Mouse (Mus musculus): ENCODE results near the gene Dmrta2. TPM values are rescaled to one million over a fixed set of nuclear protein-coding genes. Genes with fewer than 3 reads are reported as not detected.

Dmrta2 gene
- polyA plus RNA-seq, 1 experiment = 4.9 TPM

DNA sequence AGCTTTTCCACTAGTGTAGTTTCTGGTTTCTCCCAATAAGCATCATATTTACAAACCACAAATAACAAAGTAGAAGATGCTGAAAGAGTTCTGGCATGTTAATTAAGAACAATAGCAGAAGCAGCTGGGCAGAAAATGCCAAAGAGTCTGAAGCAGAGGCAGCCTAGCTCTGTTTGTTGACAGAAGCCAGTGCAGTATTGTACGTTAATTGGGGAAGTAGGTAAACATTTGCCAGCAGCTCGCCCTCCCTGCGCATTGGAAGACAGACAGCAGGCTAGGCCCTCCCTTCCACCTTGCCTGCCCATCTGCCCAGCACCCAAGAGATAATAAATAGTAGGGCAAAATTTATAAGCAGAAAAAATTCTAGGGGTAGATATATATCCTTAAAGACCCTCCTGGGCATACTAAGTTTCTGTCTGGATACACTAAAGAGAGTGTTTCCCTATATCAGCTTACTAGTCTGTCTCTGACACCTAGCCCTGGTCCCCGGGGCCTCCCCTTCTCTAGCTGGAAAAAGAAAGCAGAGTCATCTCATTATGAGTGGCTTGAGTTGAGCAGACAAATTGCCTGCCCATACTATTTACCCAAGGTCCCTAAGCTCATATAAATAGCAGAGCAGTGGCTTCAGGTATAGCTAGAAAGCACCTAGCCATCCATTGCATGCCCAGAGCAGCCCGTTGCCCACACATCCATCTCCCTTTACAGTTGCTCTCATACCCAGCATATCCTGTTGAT is 17.5 kb upstream of the Dmrta2 start:
- no peak overlapping the region for H3ac ChIP-seq (ENCODE audit: control insufficient read depth, insufficient read length)
- H3K4me3 ChIP-seq = no peak overlapping the region
- no peak for TF ChIP-seq USF1 (IDR thresholded peaks at IDR 0.05; ENCODE audit: low read depth)
- no peak for TF ChIP-seq MYOG (IDR thresholded peaks at IDR 0.05; ENCODE audit: control insufficient read depth in 1 of 3, insufficient read depth in 1 of 3, insufficient read length in 2 of 3, low read depth in 2 of 3)
- TF ChIP-seq CEBPB (IDR thresholded peaks at IDR 0.05; ENCODE audit: insufficient read depth, poor library complexity, severe bottlenecking) = no peak
- no peak for TF ChIP-seq E2F4 (IDR thresholded peaks at IDR 0.05; ENCODE audit: insufficient read depth)
- TF ChIP-seq TCF3 (IDR thresholded peaks at IDR 0.05; ENCODE audit: insufficient read length, low read depth) = no peak
- TF ChIP-seq MAX (IDR thresholded peaks at IDR 0.05; ENCODE audit: low read depth) = no peak
- TF ChIP-seq SRF (IDR thresholded peaks at IDR 0.05; ENCODE audit: control insufficient read depth, insufficient read length, low read depth) = no peak
- TF ChIP-seq POLR2A (IDR thresholded peaks at IDR 0.05; ENCODE audit: insufficient read length, low read depth) = no peak
- TF ChIP-seq REST (IDR thresholded peaks at IDR 0.05; ENCODE audit: insufficient read depth, insufficient read length) = no peak
- TF ChIP-seq MYOD1 (IDR thresholded peaks at IDR 0.05; ENCODE audit: control insufficient read depth in 1 of 3, insufficient read length in 2 of 3, low read depth in 2 of 3) = no peak
- TF ChIP-seq POLR2AphosphoS2 (IDR thresholded peaks at IDR 0.05; ENCODE audit: insufficient read length, low read depth) = no peak
- TF ChIP-seq TCF12 (IDR thresholded peaks at IDR 0.05; ENCODE audit: insufficient read depth, poor library complexity, severe bottlenecking) = no peak
- no peaks in the 10 kb centered on the region for H3K79me2 ChIP-seq (ENCODE audit: control insufficient read depth, insufficient read depth)
- H3K36me3 ChIP-seq (ENCODE audit: control insufficient read depth, insufficient read depth) = no peaks in the 10 kb centered on the region
- no peaks in the 10 kb centered on the region for H3K27me3 ChIP-seq (ENCODE audit: control insufficient read depth, insufficient read depth, insufficient read length)
- no peak overlapping the region for H3K4me2 ChIP-seq (ENCODE audit: low read depth)

DNA sequence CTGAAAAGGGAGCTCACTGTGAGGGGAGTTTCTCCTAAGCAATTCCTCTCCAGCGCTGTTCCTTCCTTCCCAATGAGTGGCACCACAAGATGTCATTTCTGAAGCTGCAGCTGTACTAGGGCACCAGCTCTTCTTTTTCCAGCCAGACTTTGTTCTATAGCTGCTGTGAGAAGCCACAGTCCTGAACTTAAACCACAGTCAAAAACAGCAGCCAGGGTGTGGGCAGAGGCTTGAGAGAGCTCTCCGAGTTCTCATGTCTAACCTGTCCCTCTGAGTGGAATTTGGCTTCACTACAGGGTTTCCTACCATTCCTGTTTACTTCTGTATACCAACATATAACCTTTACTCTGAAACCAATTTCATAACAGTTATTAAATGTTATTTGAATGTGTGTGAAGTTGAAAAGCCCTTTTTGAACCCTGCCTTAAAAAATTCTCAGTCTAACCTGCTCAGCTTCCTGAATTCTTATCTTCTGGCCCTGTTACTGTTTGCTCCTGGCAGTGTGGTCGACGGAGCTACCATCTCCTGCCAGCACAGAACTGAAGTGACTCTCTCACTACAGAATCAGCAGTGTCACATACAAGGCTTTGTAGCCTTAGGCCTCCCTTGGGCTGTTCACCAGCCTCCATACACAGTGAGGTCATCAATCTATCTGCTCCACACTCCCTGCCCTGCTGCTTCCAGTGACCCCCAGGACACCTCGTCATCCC is 14.1 kb upstream of the Dmrta2 start:
- Histone ChIP-seq H3K4me2 (ENCODE audit: low read depth) (no peak overlapping the region), H3ac (ENCODE audit: control insufficient read depth, insufficient read length) (no peak overlapping the region), H3K27me3 (ENCODE audit: control insufficient read depth, insufficient read depth, insufficient read length) (no peaks in the 10 kb centered on the region), H3K36me3 (ENCODE audit: control insufficient read depth, insufficient read depth) (no peaks in the 10 kb centered on the region), H3K79me2 (ENCODE audit: control insufficient read depth, insufficient read depth) (no peaks in the 10 kb centered on the region), H3K4me3 (no peak overlapping the region)
- TF ChIP-seq E2F4 (IDR thresholded peaks at IDR 0.05; ENCODE audit: insufficient read depth) (no peak), MYOG (IDR thresholded peaks at IDR 0.05; ENCODE audit: control insufficient read depth in 1 of 3, insufficient read depth in 1 of 3, insufficient read length in 2 of 3, low read depth in 2 of 3) (no peak), MAX (IDR thresholded peaks at IDR 0.05; ENCODE audit: low read depth) (no peak), USF1 (IDR thresholded peaks at IDR 0.05; ENCODE audit: low read depth) (no peak), POLR2A (IDR thresholded peaks at IDR 0.05; ENCODE audit: insufficient read length, low read depth) (no peak), TCF12 (IDR thresholded peaks at IDR 0.05; ENCODE audit: insufficient read depth, poor library complexity, severe bottlenecking) (no peak), CEBPB (IDR thresholded peaks at IDR 0.05; ENCODE audit: insufficient read depth, poor library complexity, severe bottlenecking) (no peak), POLR2AphosphoS2 (IDR thresholded peaks at IDR 0.05; ENCODE audit: insufficient read length, low read depth) (no peak), REST (IDR thresholded peaks at IDR 0.05; ENCODE audit: insufficient read depth, insufficient read length) (no peak), MYOD1 (IDR thresholded peaks at IDR 0.05; ENCODE audit: control insufficient read depth in 1 of 3, insufficient read length in 2 of 3, low read depth in 2 of 3) (no peak), SRF (IDR thresholded peaks at IDR 0.05; ENCODE audit: control insufficient read depth, insufficient read length, low read depth) (no peak), TCF3 (IDR thresholded peaks at IDR 0.05; ENCODE audit: insufficient read length, low read depth) (no peak)

DNA sequence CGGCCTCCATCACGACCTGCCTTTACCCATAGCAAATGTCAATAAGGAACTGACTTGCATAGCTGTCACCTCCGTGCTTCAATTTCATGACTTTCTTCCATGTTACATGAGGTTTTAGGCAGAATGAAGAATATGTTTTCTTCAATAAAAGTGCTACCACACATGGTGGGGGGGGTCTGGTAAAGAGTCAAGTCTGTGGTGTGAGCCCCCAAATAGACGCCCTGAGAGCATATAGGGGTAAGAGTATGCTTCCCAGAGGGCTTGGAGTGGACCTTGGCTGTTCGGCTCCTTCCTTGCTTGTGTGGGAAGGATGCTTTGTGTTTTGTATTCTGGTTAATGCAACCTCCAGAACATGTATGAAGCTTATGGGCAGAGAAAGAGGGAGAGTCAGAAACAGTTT is 8.3 kb upstream of the Dmrta2 start:
- H3K4me3 ChIP-seq = no peak overlapping the region
- H3K27me3 ChIP-seq (ENCODE audit: control insufficient read depth, insufficient read depth, insufficient read length) = no peaks in the 10 kb centered on the region
- H3K36me3 ChIP-seq (ENCODE audit: control insufficient read depth, insufficient read depth) = no peaks in the 10 kb centered on the region
- no peak for TF ChIP-seq CEBPB (IDR thresholded peaks at IDR 0.05; ENCODE audit: insufficient read depth, poor library complexity, severe bottlenecking)
- no peak overlapping the region for H3K4me2 ChIP-seq (ENCODE audit: low read depth)
- H3ac ChIP-seq (ENCODE audit: control insufficient read depth, insufficient read length) = no peak overlapping the region
- no peaks in the 10 kb centered on the region for H3K79me2 ChIP-seq (ENCODE audit: control insufficient read depth, insufficient read depth)

DNA sequence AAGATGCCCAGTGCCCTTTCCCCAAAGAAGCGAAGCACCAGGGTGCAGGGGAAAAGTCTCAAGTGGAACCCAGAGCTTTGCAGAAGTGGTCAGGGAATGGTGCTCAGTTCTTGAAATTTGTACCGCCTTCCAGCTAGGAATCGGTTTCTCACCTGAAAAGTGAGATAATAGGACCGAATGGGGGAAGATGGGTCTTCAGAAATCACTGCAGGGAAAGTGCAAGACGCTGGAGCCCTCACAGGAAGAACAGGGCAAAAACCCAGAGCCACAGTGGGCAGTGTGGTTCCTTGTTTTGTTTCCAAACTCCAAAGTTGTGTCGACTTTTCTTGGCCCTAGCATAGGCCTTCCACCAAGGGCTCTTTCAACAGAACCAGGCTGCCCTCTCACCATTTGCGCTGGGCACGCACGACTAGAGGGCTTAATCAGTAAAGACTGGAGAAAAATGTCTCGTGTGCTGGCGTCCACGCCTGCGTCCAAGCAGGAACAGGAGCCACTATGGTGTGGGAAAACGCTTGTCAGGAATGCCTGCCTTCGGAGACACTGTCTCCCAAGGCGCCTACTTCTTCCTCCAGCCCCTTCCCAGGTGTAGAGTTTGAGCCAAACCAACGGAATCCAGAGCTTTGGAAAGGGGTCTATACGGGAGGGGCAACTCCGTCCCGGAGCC is 3.7 kb upstream of the Dmrta2 start:
- H3K79me2 ChIP-seq (ENCODE audit: control insufficient read depth, insufficient read depth) = no peaks in the 10 kb centered on the region
- H3ac ChIP-seq (ENCODE audit: control insufficient read depth, insufficient read length) = no peak overlapping the region
- no peak overlapping the region for H3K4me3 ChIP-seq
- TF ChIP-seq SRF (IDR thresholded peaks at IDR 0.05; ENCODE audit: control insufficient read depth, insufficient read length, low read depth) (no peak), POLR2A (IDR thresholded peaks at IDR 0.05; ENCODE audit: insufficient read length, low read depth) (no peak)
- H3K27me3 ChIP-seq (ENCODE audit: control insufficient read depth, insufficient read depth, insufficient read length) = no peaks in the 10 kb centered on the region
- no peaks in the 10 kb centered on the region for H3K36me3 ChIP-seq (ENCODE audit: control insufficient read depth, insufficient read depth)
- H3K4me2 ChIP-seq (ENCODE audit: low read depth) = no peak overlapping the region

Measured in myocyte (in vitro differentiated cells).